Mouse (Mus musculus): Measurements from ENCODE around the gene Upk3a. TPM values are rescaled to one million over a fixed set of nuclear protein-coding genes. Genes with fewer than 3 reads are reported as not detected.

Upk3a gene
- total RNA-seq, 2 experiments from 2014 or later: not detected

GRCm38 (mm10) chr15:85043761-85044160, 26.8 kb downstream of the Upk3a start:
- 0 out of 2 replicates have a peak, but pooled peaks have one; percentile 12 for ATAC-seq (replicated peaks; ENCODE audit: low FRiP score, poor library complexity, severe bottlenecking)

GRCm38 (mm10) chr15:85046230-85046950, 29.4 kb downstream of the Upk3a start:
- no peak for ATAC-seq (replicated peaks; ENCODE audit: low FRiP score, poor library complexity, severe bottlenecking)

- no peak for ATAC-seq (replicated peaks; ENCODE audit: low FRiP score, poor library complexity, severe bottlenecking)
These were observed 30.9 kb downstream of the Upk3a start for GRCm38 (mm10) chr15:85047865-85048264.

- ATAC-seq (replicated peaks; ENCODE audit: low FRiP score, poor library complexity, severe bottlenecking): no peak
These were observed 32.8 kb downstream of the Upk3a start for GRCm38 (mm10) chr15:85049758-85050157.

- ATAC-seq (replicated peaks; ENCODE audit: low FRiP score, poor library complexity, severe bottlenecking): no peak
These were observed 37.2 kb downstream of the Upk3a start for GRCm38 (mm10) chr15:85054098-85054497.

GRCm38 (mm10) chr15:85055186-85055585, 38.2 kb downstream of the Upk3a start:
- no peak for ATAC-seq (replicated peaks; ENCODE audit: low FRiP score, poor library complexity, severe bottlenecking)

- ATAC-seq (replicated peaks; ENCODE audit: low FRiP score, poor library complexity, severe bottlenecking): no peak
These were observed 46.5 kb downstream of the Upk3a start for GRCm38 (mm10) chr15:85063421-85063820.

GRCm38 (mm10) chr15:85070561-85070960, 53.6 kb downstream of the Upk3a start:
- no peak for ATAC-seq (replicated peaks; ENCODE audit: low FRiP score, poor library complexity, severe bottlenecking)

Other genes starting within 250 kb of the Upk3a start
- not detected in 2 replicates for gene Phf21b, start 161.1 kb upstream of the Upk3a start, total RNA-seq (2015; ENCODE audit: low replicate concordance)
- gene Phf21b, start 161.1 kb upstream of the Upk3a start, total RNA-seq (2017; ENCODE audit: low replicate concordance): not detected in 2 replicates
- 0.72 and 0.84 TPM in 2 replicates for gene Gm29666, start 97.1 kb upstream of the Upk3a start, total RNA-seq (2015; ENCODE audit: low replicate concordance)
- gene Gm29666, start 97.1 kb upstream of the Upk3a start, total RNA-seq (2017; ENCODE audit: low replicate concordance): 0.90 and 1.1 TPM in 2 replicates
- gene Nup50, start 93.7 kb upstream of the Upk3a start, total RNA-seq (2015; ENCODE audit: low replicate concordance): 47.8 and 55.1 TPM in 2 replicates
- 71.5 and 99.2 TPM in 2 replicates for gene Nup50, start 93.7 kb upstream of the Upk3a start, total RNA-seq (2017; ENCODE audit: low replicate concordance)
- 5.0 and 5.4 TPM in 2 replicates for gene 5031439G07Rik, start 28.6 kb upstream of the Upk3a start, total RNA-seq (2015; ENCODE audit: low replicate concordance)
- gene 5031439G07Rik, start 28.6 kb upstream of the Upk3a start, total RNA-seq (2017; ENCODE audit: low replicate concordance): 3.2 and 8.9 TPM in 2 replicates
- gene Fam118a, start 11.8 kb downstream of the Upk3a start, total RNA-seq (2015; ENCODE audit: low replicate concordance): 2.2 and 3.8 TPM in 2 replicates
- 1.8 and 22.4 TPM in 2 replicates for gene Fam118a, start 11.8 kb downstream of the Upk3a start, total RNA-seq (2017; ENCODE audit: low replicate concordance)
- not detected in 2 replicates for gene Smc1b, start 114.8 kb downstream of the Upk3a start, total RNA-seq (2015; ENCODE audit: low replicate concordance)
- not detected in 2 replicates for gene Smc1b, start 114.8 kb downstream of the Upk3a start, total RNA-seq (2017; ENCODE audit: low replicate concordance)
- not detected in 2 replicates for gene Ribc2, start 114.9 kb downstream of the Upk3a start, total RNA-seq (2015; ENCODE audit: low replicate concordance)
- gene Ribc2, start 114.9 kb downstream of the Upk3a start, total RNA-seq (2017; ENCODE audit: low replicate concordance): not detected in 2 replicates
- gene Fbln1, start 188.8 kb downstream of the Upk3a start, total RNA-seq (2015; ENCODE audit: low replicate concordance): not detected in 2 replicates
- not detected in 2 replicates for gene Fbln1, start 188.8 kb downstream of the Upk3a start, total RNA-seq (2017; ENCODE audit: low replicate concordance)

Data from erythroid progenitor cell, adult 5-6 weeks (primary cell).